Mouse (Mus musculus) heart, embryonic 11.5 days (tissue): ENCODE measurements around the gene Egfr. TPM values are rescaled to one million over a fixed set of nuclear protein-coding genes. Genes with fewer than 3 reads are reported as not detected.

Source experiments
- ATAC-seq: fragments of 200-750 bp; cut with Nextera tagmentation; replicated peaks from 2 replicates; pipeline ENCODE4 v1.8.0; 2017; ENCODE audit warnings: moderate library complexity; ENCODE audit not compliant: insufficient number of reproducible peaks, low FRiP score, low TSS enrichment
- H3K27ac ChIP-seq: fragments of 300-500 bp; sonication (generic); 2 replicates; pipeline ENCODE4 v1.5.1; 2014; ENCODE audit warnings: mild to moderate bottlenecking, low read depth, low read length
- H3K27me3 ChIP-seq: fragments of 300-500 bp; sonication (generic); 2 replicates; pipeline ENCODE4 v1.6.1; 2014; ENCODE audit warnings: mild to moderate bottlenecking, low read length, mixed read lengths; ENCODE audit not compliant: control insufficient read depth, insufficient read depth
- H3K36me3 ChIP-seq: fragments of 300-500 bp; sonication (generic); 2 replicates; pipeline ENCODE4 v1.6.1; 2014; ENCODE audit warnings: mild to moderate bottlenecking, low read length, moderate library complexity, mixed read lengths; ENCODE audit not compliant: control insufficient read depth, insufficient read depth
- H3K4me1 ChIP-seq: fragments of 300-500 bp; sonication (generic); 2 replicates; pipeline ENCODE4 v1.6.1; 2014; ENCODE audit warnings: low read length; ENCODE audit not compliant: control insufficient read depth, insufficient read depth
- H3K4me2 ChIP-seq: fragments of 300-500 bp; sonication (generic); 2 replicates; pipeline ENCODE4 v1.6.1; 2014; ENCODE audit warnings: mild to moderate bottlenecking, moderate library complexity
- H3K4me3 ChIP-seq: fragments of 300-500 bp; sonication (generic); 2 replicates; pipeline ENCODE4 v1.5.1; 2014; ENCODE audit warnings: low read depth, low read length
- H3K9ac ChIP-seq: fragments of 300-500 bp; sonication (generic); 2 replicates; pipeline ENCODE4 v1.6.1; 2014; ENCODE audit warnings: mild to moderate bottlenecking, low read depth, low read length, moderate library complexity
- H3K9me3 ChIP-seq: fragments of 300-500 bp; sonication (generic); replicated peaks from 2 replicates; pipeline ENCODE4 v1.6.1; 2016; ENCODE audit warnings: low read length; ENCODE audit not compliant: control insufficient read depth
- WGBS: fragments of 180-500 bp; shearing (Covaris S2); extraction: QIAGEN DNeasy Blood & Tissue Kit; methylation state at CpG from one replicate; pipeline ENCODE4 v1.1.7; 2014; ENCODE audit not compliant: insufficient replicate concordance; 5-methylcytosine and 5-hydroxymethylcytosine counted together
- polyA plus RNA-seq: library from polyadenylated mRNA; unstranded; fragments of >200 nt; fragmentation: Nextera tagmentation; extraction: Ambion mirVana; gene quantifications from 2 replicates; pipeline ENCODE4 v1.2.1, GENCODE M21; 2014

Gene Egfr
- polyA plus RNA-seq, 1 experiment from 2014 or later, result 3.7 TPM

GRCm38 (mm10) chr11:16956115-16956862, 204.3 kb downstream of the Egfr start:
- WGBS, result 82% methylated on average over 6 of the region's 6 CpGs
- Histone ChIP-seq H3K9ac (no peak overlapping the region), H3K27ac (no peak overlapping the region), H3K4me3 (no peak overlapping the region), H3K4me2 (no peak overlapping the region), H3K36me3 (no peaks in the 10 kb centered on the region), H3K9me3 (no peaks in the 10 kb centered on the region), H3K4me1 (no peaks in the 10 kb centered on the region), H3K27me3 (no peaks in the 10 kb centered on the region)
- no peak for ATAC-seq

GRCm38 (mm10) chr11:16957030-16957429, 205.0 kb downstream of the Egfr start:
- Histone ChIP-seq H3K4me3 (no peak overlapping the region), H3K9ac (no peak overlapping the region), H3K36me3 (no peaks in the 10 kb centered on the region), H3K4me1 (no peaks in the 10 kb centered on the region), H3K9me3 (no peaks in the 10 kb centered on the region), H3K4me2 (no peak overlapping the region), H3K27ac (no peak overlapping the region), H3K27me3 (no peaks in the 10 kb centered on the region)
- 89% methylated on average over 6 of the region's 6 CpGs for WGBS
- ATAC-seq, result no peak

GRCm38 (mm10) chr11:16958520-16958919, 206.5 kb downstream of the Egfr start:
- Histone ChIP-seq H3K4me1 (no peaks in the 10 kb centered on the region), H3K4me2 (no peak overlapping the region), H3K27ac (no peak overlapping the region), H3K9ac (no peak overlapping the region), H3K36me3 (no peaks in the 10 kb centered on the region), H3K9me3 (no peaks in the 10 kb centered on the region), H3K4me3 (no peak overlapping the region), H3K27me3 (no peaks in the 10 kb centered on the region)
- ATAC-seq, result no peak
- WGBS, result 65% methylated on average over 1 of the region's 1 CpGs

Other genes with a start within 250 kb of the Egfr start
- gene Sec61g, start 243.7 kb upstream of the Egfr start, polyA plus RNA-seq, result 28.7 and 36.6 TPM in 2 replicates
- 1.7 and 1.8 TPM in 2 replicates for gene Fbxo48, start 199.2 kb downstream of the Egfr start, polyA plus RNA-seq